Mouse (Mus musculus) myocyte (in vitro differentiated cells): ENCODE results near the gene Lemd1. TPM values are rescaled to one million over a fixed set of nuclear protein-coding genes. Genes with fewer than 3 reads are reported as not detected.

Experiments used
- H3K27me3 ChIP-seq: one replicate; pipeline ENCODE4 v1.6.1; 2011; ENCODE audit not compliant: control insufficient read depth, insufficient read depth, insufficient read length
- H3K36me3 ChIP-seq: one replicate; pipeline ENCODE4 v1.6.1; 2011; ENCODE audit not compliant: control insufficient read depth, insufficient read depth
- H3K4me2 ChIP-seq: one replicate; pipeline ENCODE4 v1.6.1; 2011; ENCODE audit warnings: low read depth, control low read depth
- H3K4me3 ChIP-seq: one replicate; pipeline ENCODE4 v1.5.1; 2011; ENCODE audit warnings: mild to moderate bottlenecking, control low read depth, moderate library complexity
- H3K79me2 ChIP-seq: one replicate; pipeline ENCODE4 v1.6.1; 2011; ENCODE audit not compliant: control insufficient read depth, insufficient read depth
- H3ac ChIP-seq: one replicate; pipeline ENCODE4 v1.6.1; 2011; ENCODE audit not compliant: control insufficient read depth, insufficient read length
- CEBPB ChIP-seq: IDR thresholded peaks from 2 replicates; pipeline ENCODE4 v1.6.1; 2011; ENCODE audit warnings: mild to moderate bottlenecking, moderate library complexity; ENCODE audit not compliant: poor library complexity, insufficient read depth, severe bottlenecking
- E2F4 ChIP-seq: IDR thresholded peaks from one replicate; pipeline ENCODE4 v1.6.1; 2011; ENCODE audit warnings: mild to moderate bottlenecking, control low read depth, moderate library complexity; ENCODE audit not compliant: insufficient read depth
- MAX ChIP-seq: IDR thresholded peaks from one replicate; pipeline ENCODE4 v1.6.1; 2011; ENCODE audit warnings: low read depth, mild to moderate bottlenecking, control low read depth
- MYOD1 ChIP-seq, 3 experiments: IDR thresholded peaks; one replicate each; pipeline ENCODE4 v1.6.1; 2011; ENCODE audit warnings: control low read depth in 2 of 3, low read depth in 2 of 3, mild to moderate bottlenecking in 2 of 3, moderate library complexity in 1 of 3; ENCODE audit not compliant: insufficient read length in 2 of 3, control insufficient read depth in 1 of 3
- MYOG ChIP-seq, 3 experiments: IDR thresholded peaks; one replicate each; pipeline ENCODE4 v1.6.1; 2011; ENCODE audit warnings: control low read depth in 2 of 3, low read depth in 2 of 3, mild to moderate bottlenecking in 2 of 3; ENCODE audit not compliant: insufficient read length in 2 of 3, control insufficient read depth in 1 of 3, insufficient read depth in 1 of 3
- POLR2A ChIP-seq: IDR thresholded peaks from one replicate; pipeline ENCODE4 v1.6.1; 2011; ENCODE audit warnings: low read depth, mild to moderate bottlenecking, control low read depth, moderate library complexity; ENCODE audit not compliant: insufficient read length
- POLR2AphosphoS2 ChIP-seq: IDR thresholded peaks from one replicate; pipeline ENCODE4 v1.6.1; 2011; ENCODE audit warnings: low read depth, control low read depth; ENCODE audit not compliant: insufficient read length
- REST ChIP-seq: IDR thresholded peaks from one replicate; pipeline ENCODE4 v1.6.1; 2011; ENCODE audit warnings: mild to moderate bottlenecking, control low read depth, moderate library complexity; ENCODE audit not compliant: insufficient read depth, insufficient read length
- SRF ChIP-seq: IDR thresholded peaks from one replicate; pipeline ENCODE4 v1.6.1; 2011; ENCODE audit warnings: low read depth; ENCODE audit not compliant: control insufficient read depth, insufficient read length
- TCF12 ChIP-seq: IDR thresholded peaks from one replicate; pipeline ENCODE4 v1.6.1; 2011; ENCODE audit warnings: mild to moderate bottlenecking, control low read depth; ENCODE audit not compliant: poor library complexity, insufficient read depth, severe bottlenecking
- TCF3 ChIP-seq: IDR thresholded peaks from one replicate; pipeline ENCODE4 v1.6.1; 2011; ENCODE audit warnings: low read depth, control low read depth; ENCODE audit not compliant: insufficient read length
- USF1 ChIP-seq: IDR thresholded peaks from one replicate; pipeline ENCODE4 v1.6.1; 2011; ENCODE audit warnings: low read depth, mild to moderate bottlenecking, control low read depth, moderate library complexity
- polyA plus RNA-seq: library from polyadenylated mRNA; unstranded; fragments of >200 nt; fragmentation: generic; extraction: Trizol; gene quantifications from one replicate; pipeline ENCODE4 v1.2.1, GENCODE M21; 2012; ENCODE audit warnings: missing spikeins

Lemd1 gene
- polyA plus RNA-seq, 1 experiment, result 0.49 TPM

- no peak for TF ChIP-seq MAX
- Histone ChIP-seq H3ac (no peak overlapping the region), H3K4me3 (no peak overlapping the region), H3K79me2 (no peaks in the 10 kb centered on the region), H3K36me3 (no peaks in the 10 kb centered on the region), H3K27me3 (peaks cover 48% of the 10 kb centered on the region), H3K4me2 (no peak overlapping the region)
Observed at GRCm38 (mm10) chr1:132186303-132186702, 4.9 kb upstream of the Lemd1 start.

- no peak overlapping the region for H3ac ChIP-seq
- no peaks in the 10 kb centered on the region for H3K36me3 ChIP-seq
- H3K27me3 ChIP-seq, result peaks cover 51% of the 10 kb centered on the region
- H3K4me2 ChIP-seq, result no peak overlapping the region
- H3K4me3 ChIP-seq, result no peak overlapping the region
- no peaks in the 10 kb centered on the region for H3K79me2 ChIP-seq
- TF ChIP-seq E2F4 (no peak), REST (peak; percentile 54), MYOG (IDR thresholded peaks at IDR 0.05; ENCODE audit: control insufficient read depth in 1 of 3, insufficient read depth in 1 of 3, insufficient read length in 2 of 3, low read depth in 2 of 3) (no peak)
Observed at GRCm38 (mm10) chr1:132188442-132189066, 2.7 kb upstream of the Lemd1 start.

DNA sequence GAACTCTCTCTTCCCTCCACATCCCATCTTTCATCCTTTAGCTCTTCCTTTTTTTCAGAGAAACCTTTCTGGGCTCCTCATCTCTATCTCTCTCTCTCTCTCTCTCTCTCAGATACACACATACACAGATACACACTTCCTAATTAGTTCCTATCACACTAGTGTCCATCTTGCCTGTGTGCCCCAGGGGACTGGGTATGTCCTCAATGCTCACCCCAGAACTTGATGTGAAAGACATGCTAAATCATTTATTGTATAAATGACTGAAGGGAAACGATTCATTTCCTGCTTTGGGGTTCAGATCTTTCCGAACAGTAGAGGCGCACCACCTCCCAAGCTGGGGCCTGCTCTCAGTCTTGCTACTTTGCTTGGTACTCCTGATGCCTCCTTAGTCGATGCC lies 2.0 kb upstream of the Lemd1 start:
- Histone ChIP-seq H3K79me2 (no peaks in the 10 kb centered on the region), H3K27me3 (peaks cover 45% of the 10 kb centered on the region), H3K4me3 (no peak overlapping the region), H3K4me2 (no peak overlapping the region), H3K36me3 (no peaks in the 10 kb centered on the region), H3ac (no peak overlapping the region)
- TF ChIP-seq CEBPB (no peak), E2F4 (no peak), POLR2A (no peak), MYOG (IDR thresholded peaks at IDR 0.05; ENCODE audit: control insufficient read depth in 1 of 3, insufficient read depth in 1 of 3, insufficient read length in 2 of 3, low read depth in 2 of 3) (no peak)

DNA sequence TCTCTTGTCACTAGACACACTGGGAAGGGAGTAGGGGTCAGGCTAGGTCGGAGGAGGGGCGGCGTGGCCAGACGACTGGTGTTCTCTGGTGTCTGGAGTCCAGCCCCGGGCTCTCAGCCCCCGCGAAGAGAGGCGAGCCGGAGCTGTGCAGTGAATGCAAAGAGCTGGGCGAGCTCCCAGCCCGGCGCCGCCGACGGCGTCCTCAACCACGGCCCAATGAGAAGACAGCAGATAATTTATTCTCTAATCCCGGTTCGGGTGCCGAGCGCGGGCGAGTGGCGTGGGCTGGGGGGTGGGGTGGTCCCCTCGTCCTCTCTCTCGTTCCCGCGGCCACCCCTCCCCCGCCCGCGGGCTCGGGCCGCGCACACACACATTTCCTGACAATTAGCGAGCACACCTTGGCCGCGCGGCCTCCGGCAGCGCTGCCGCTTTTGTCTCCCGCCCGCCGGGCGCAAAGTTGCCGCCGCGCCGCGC lies 1.2 kb upstream of the Lemd1 start:
- Histone ChIP-seq H3K4me3 (no peak overlapping the region), H3K27me3 (peaks cover 44% of the 10 kb centered on the region), H3ac (peak overlapping the region; percentile 26), H3K36me3 (no peaks in the 10 kb centered on the region), H3K79me2 (no peaks in the 10 kb centered on the region), H3K4me2 (no peak overlapping the region)
- TF ChIP-seq E2F4, result no peak
- TF ChIP-seq MAX, result no peak
- TF ChIP-seq TCF3, result no peak
- no peak for TF ChIP-seq SRF
- TF ChIP-seq USF1, result no peak
- TF ChIP-seq CEBPB, result no peak
- no peak for TF ChIP-seq MYOD1 (IDR thresholded peaks at IDR 0.05; ENCODE audit: control insufficient read depth in 1 of 3, insufficient read length in 2 of 3, low read depth in 2 of 3)
- no peak for TF ChIP-seq POLR2AphosphoS2
- no peak for TF ChIP-seq POLR2A
- TF ChIP-seq TCF12, result no peak
- TF ChIP-seq REST, result no peak
- TF ChIP-seq MYOG (IDR thresholded peaks at IDR 0.05; ENCODE audit: control insufficient read depth in 1 of 3, insufficient read depth in 1 of 3, insufficient read length in 2 of 3, low read depth in 2 of 3), result no peak

DNA sequence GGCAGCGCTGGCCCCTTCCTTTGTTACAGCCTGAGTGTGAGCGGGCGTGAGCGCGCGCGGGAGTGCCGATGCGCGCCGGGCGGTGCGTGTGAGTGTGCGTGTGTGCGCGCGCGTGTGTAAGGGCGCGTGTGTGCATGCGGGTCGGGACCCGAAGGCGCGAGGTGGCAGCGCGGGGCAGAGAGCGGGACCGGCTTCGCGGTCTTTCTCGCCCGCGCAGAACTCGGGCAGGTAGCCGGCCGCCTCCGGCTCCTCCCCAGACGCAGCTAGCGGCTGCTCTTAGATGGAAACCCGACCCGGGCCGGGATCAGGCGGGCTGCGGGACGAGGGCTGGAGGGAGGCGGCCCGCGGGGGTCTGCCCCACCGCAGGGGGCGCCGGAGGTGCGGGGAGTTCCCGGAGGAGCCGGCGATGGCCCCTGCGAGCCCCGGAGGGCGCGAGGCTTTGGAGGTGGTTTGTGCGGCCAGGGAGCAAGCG lies 574 bp upstream of the Lemd1 start:
- H3K4me2 ChIP-seq, result peak overlapping the region; percentile 56
- H3ac ChIP-seq, result peak overlapping the region; percentile 26
- H3K79me2 ChIP-seq, result no peaks in the 10 kb centered on the region
- H3K36me3 ChIP-seq, result no peaks in the 10 kb centered on the region
- H3K27me3 ChIP-seq, result peaks cover 44% of the 10 kb centered on the region
- no peak overlapping the region for H3K4me3 ChIP-seq
- TF ChIP-seq MYOD1 (IDR thresholded peaks at IDR 0.05; ENCODE audit: control insufficient read depth in 1 of 3, insufficient read length in 2 of 3, low read depth in 2 of 3) (no peak), CEBPB (no peak)
